Mouse (Mus musculus): ENCODE results near the gene Ngrn. TPM values are rescaled to one million over a fixed set of nuclear protein-coding genes. Genes with fewer than 3 reads are reported as not detected.
A peak's percentile ranks its signal among the peaks of the same experiment; 100 is the strongest.

Gene Ngrn
- 48.7 and 49.2 TPM in 2 replicates for polyA plus RNA-seq (2015; fragmentation: Nextera tagmentation; extraction: Ambion mirVana)

- H3K9me3 ChIP-seq, result no peaks in the 10 kb centered on the region
- peak within 1 kb of the TSS; percentile 88 for H3K4me3 ChIP-seq
- H3K27me3 ChIP-seq, result peaks cover 20% of the 10 kb centered on the region
- peak within 1 kb of the TSS; percentile 78 for H3K4me2 ChIP-seq
- peaks cover 21% of the 10 kb centered on the region for H3K36me3 ChIP-seq
- H3K4me1 ChIP-seq, result peaks cover 13% of the 10 kb centered on the region
- WGBS, result 25% methylated on average over 40 of the region's 40 CpGs
- peak within 1 kb of the TSS; percentile 87 for H3K27ac ChIP-seq
- peak; percentile 83 for ATAC-seq (ENCODE audit: insufficient number of reproducible peaks, low FRiP score, low TSS enrichment, low read depth)
- H3K9ac ChIP-seq, result peak within 1 kb of the TSS; percentile 80
Observed at GRCm38 (mm10) chr7:80260625-80261371, at the start of gene Ngrn. Gene Ngrn (plus strand): TSS chr7:80261215.

- H3K9me3 ChIP-seq, result no peaks in the 10 kb centered on the region
- no peaks in the 10 kb centered on the region for H3K27me3 ChIP-seq
- 88% methylated on average over 7 of the region's 7 CpGs for WGBS
- no peak overlapping the region for H3K27ac ChIP-seq
- no peak overlapping the region for H3K4me2 ChIP-seq
- peaks cover 45% of the 10 kb centered on the region for H3K36me3 ChIP-seq
- H3K4me1 ChIP-seq, result peaks cover 16% of the 10 kb centered on the region
- H3K9ac ChIP-seq, result no peak overlapping the region
- no peak overlapping the region for H3K4me3 ChIP-seq
- no peak for ATAC-seq (ENCODE audit: insufficient number of reproducible peaks, low FRiP score, low TSS enrichment, low read depth)
Observed at GRCm38 (mm10) chr7:80213604-80214003, 47.4 kb upstream of the Ngrn start.

GRCm38 (mm10) chr7:80214459-80214858, 46.6 kb upstream of the Ngrn start:
- H3K4me1 ChIP-seq, result peaks cover 9% of the 10 kb centered on the region
- no peak overlapping the region for H3K9ac ChIP-seq
- no peak overlapping the region for H3K27ac ChIP-seq
- H3K4me3 ChIP-seq, result no peak overlapping the region
- H3K4me2 ChIP-seq, result no peak overlapping the region
- 77% methylated on average over 8 of the region's 8 CpGs for WGBS
- peaks cover 53% of the 10 kb centered on the region for H3K36me3 ChIP-seq
- ATAC-seq (ENCODE audit: insufficient number of reproducible peaks, low FRiP score, low TSS enrichment, low read depth), result no peak
- H3K27me3 ChIP-seq, result no peaks in the 10 kb centered on the region
- no peaks in the 10 kb centered on the region for H3K9me3 ChIP-seq

GRCm38 (mm10) chr7:80215398-80215797, 45.6 kb upstream of the Ngrn start:
- H3K36me3 ChIP-seq, result peaks cover 62% of the 10 kb centered on the region
- no peaks in the 10 kb centered on the region for H3K9me3 ChIP-seq
- no peak overlapping the region; the same call in 1 of the 2 replicates for H3K27ac ChIP-seq
- ATAC-seq (ENCODE audit: insufficient number of reproducible peaks, low FRiP score, low TSS enrichment, low read depth), result peak; percentile 70; the same call in 1 of the 2 replicates
- H3K4me3 ChIP-seq, result no peak overlapping the region
- 24% methylated on average over 4 of the region's 4 CpGs for WGBS
- no peaks in the 10 kb centered on the region for H3K27me3 ChIP-seq
- peaks cover 4% of the 10 kb centered on the region for H3K4me1 ChIP-seq
- no peak overlapping the region for H3K4me2 ChIP-seq
- H3K9ac ChIP-seq, result no peak overlapping the region

- H3K36me3 ChIP-seq, result peaks cover 74% of the 10 kb centered on the region
- H3K4me1 ChIP-seq, result peaks cover 4% of the 10 kb centered on the region
- 72% methylated on average over 8 of the region's 8 CpGs for WGBS
- no peak overlapping the region for H3K4me3 ChIP-seq
- no peak overlapping the region for H3K4me2 ChIP-seq
- no peak overlapping the region for H3K9ac ChIP-seq
- ATAC-seq (ENCODE audit: insufficient number of reproducible peaks, low FRiP score, low TSS enrichment, low read depth), result no peak
- H3K27ac ChIP-seq, result no peak overlapping the region
- no peaks in the 10 kb centered on the region for H3K9me3 ChIP-seq
- no peaks in the 10 kb centered on the region for H3K27me3 ChIP-seq
Observed at GRCm38 (mm10) chr7:80216566-80216965, 44.4 kb upstream of the Ngrn start.

- H3K36me3 ChIP-seq, result peaks cover 76% of the 10 kb centered on the region
- H3K9me3 ChIP-seq, result no peaks in the 10 kb centered on the region
- no peak for ATAC-seq (ENCODE audit: insufficient number of reproducible peaks, low FRiP score, low TSS enrichment, low read depth)
- no peak overlapping the region for H3K4me2 ChIP-seq
- H3K4me3 ChIP-seq, result no peak overlapping the region
- H3K27ac ChIP-seq, result no peak overlapping the region
- H3K9ac ChIP-seq, result no peak overlapping the region
- 91% methylated on average over 9 of the region's 9 CpGs for WGBS
- no peaks in the 10 kb centered on the region for H3K27me3 ChIP-seq
- peaks cover 4% of the 10 kb centered on the region for H3K4me1 ChIP-seq
Observed at GRCm38 (mm10) chr7:80218666-80219065, 42.3 kb upstream of the Ngrn start.

GRCm38 (mm10) chr7:80220237-80220797, 40.7 kb upstream of the Ngrn start:
- no peak overlapping the region for H3K4me3 ChIP-seq
- H3K9ac ChIP-seq, result no peak overlapping the region
- H3K4me1 ChIP-seq, result peaks cover under 1% of the 10 kb centered on the region
- no peak for ATAC-seq (ENCODE audit: insufficient number of reproducible peaks, low FRiP score, low TSS enrichment, low read depth)
- no peak overlapping the region for H3K27ac ChIP-seq
- peaks cover 88% of the 10 kb centered on the region for H3K36me3 ChIP-seq
- no peaks in the 10 kb centered on the region for H3K27me3 ChIP-seq
- WGBS, result 94% methylated on average over 9 of the region's 9 CpGs
- no peak overlapping the region for H3K4me2 ChIP-seq
- H3K9me3 ChIP-seq, result no peaks in the 10 kb centered on the region

- Histone ChIP-seq H3K27me3 (no peaks in the 10 kb centered on the region), H3K4me1 (no peaks in the 10 kb centered on the region), H3K27ac (no peak overlapping the region), H3K4me2 (no peak overlapping the region), H3K36me3 (peaks cover 85% of the 10 kb centered on the region), H3K4me3 (no peak overlapping the region), H3K9ac (no peak overlapping the region), H3K9me3 (no peaks in the 10 kb centered on the region)
- ATAC-seq (ENCODE audit: insufficient number of reproducible peaks, low FRiP score, low TSS enrichment, low read depth), result no peak
- WGBS, result 89% methylated on average over 4 of the region's 4 CpGs
Observed at GRCm38 (mm10) chr7:80221179-80221750, 39.8 kb upstream of the Ngrn start.

GRCm38 (mm10) chr7:80227065-80227464, 34.0 kb upstream of the Ngrn start:
- Histone ChIP-seq H3K9me3 (no peaks in the 10 kb centered on the region), H3K9ac (no peak overlapping the region), H3K27me3 (no peaks in the 10 kb centered on the region), H3K4me1 (peaks cover 7% of the 10 kb centered on the region), H3K4me2 (no peak overlapping the region), H3K27ac (0 out of 2 replicates have a peak overlapping the region, but pooled peaks have one; percentile 8), H3K36me3 (peaks cover 51% of the 10 kb centered on the region), H3K4me3 (no peak overlapping the region)
- WGBS, result 95% methylated on average over 4 of the region's 4 CpGs
- no peak for ATAC-seq (ENCODE audit: insufficient number of reproducible peaks, low FRiP score, low TSS enrichment, low read depth)

- no peak overlapping the region for H3K9ac ChIP-seq
- no peak overlapping the region for H3K4me2 ChIP-seq
- H3K4me3 ChIP-seq, result no peak overlapping the region
- H3K27me3 ChIP-seq, result no peaks in the 10 kb centered on the region
- H3K36me3 ChIP-seq, result peaks cover 27% of the 10 kb centered on the region
- ATAC-seq (ENCODE audit: insufficient number of reproducible peaks, low FRiP score, low TSS enrichment, low read depth), result no peak
- 36% methylated on average over 6 of the region's 6 CpGs for WGBS
- peaks cover 16% of the 10 kb centered on the region for H3K4me1 ChIP-seq
- H3K27ac ChIP-seq, result no peak overlapping the region
- no peaks in the 10 kb centered on the region for H3K9me3 ChIP-seq
Observed at GRCm38 (mm10) chr7:80230196-80230595, 30.8 kb upstream of the Ngrn start.

GRCm38 (mm10) chr7:80231971-80232488, 29.0 kb upstream of the Ngrn start:
- Histone ChIP-seq H3K4me1 (peaks cover 16% of the 10 kb centered on the region), H3K27me3 (no peaks in the 10 kb centered on the region), H3K9me3 (no peaks in the 10 kb centered on the region), H3K36me3 (peaks cover 15% of the 10 kb centered on the region), H3K4me3 (peak overlapping the region; percentile 64), H3K9ac (peak overlapping the region; percentile 44), H3K27ac (peak overlapping the region; percentile 69), H3K4me2 (peak overlapping the region; percentile 80)
- WGBS, result under 1% methylated on average over 29 of the region's 29 CpGs
- ATAC-seq (ENCODE audit: insufficient number of reproducible peaks, low FRiP score, low TSS enrichment, low read depth), result no peak

GRCm38 (mm10) chr7:80232489-80233029, 28.5 kb upstream of the Ngrn start, which contains the start of the genes Cib1 and Gdpgp1:
Gene Cib1 (minus strand): TSS chr7:80232813.
Gene Gdpgp1 (plus strand): TSS chr7:80232865.
- Histone ChIP-seq H3K4me2 (peak within 1 kb of the TSS; percentile 80), H3K9ac (peak within 1 kb of the TSS; percentile 60), H3K36me3 (peaks cover 10% of the 10 kb centered on the region), H3K4me1 (peaks cover 16% of the 10 kb centered on the region), H3K4me3 (peak within 1 kb of the TSS; percentile 64), H3K27ac (peak within 1 kb of the TSS; percentile 69), H3K9me3 (no peaks in the 10 kb centered on the region), H3K27me3 (no peaks in the 10 kb centered on the region)
- WGBS, result under 1% methylated on average over 55 of the region's 56 CpGs
- peak; percentile 98 for ATAC-seq (ENCODE audit: insufficient number of reproducible peaks, low FRiP score, low TSS enrichment, low read depth)
